Mouse (Mus musculus) G1E (cell line): ENCODE results near the gene Iqcn.

Experiments used
- CTCF ChIP-seq: IDR thresholded peaks from 2 replicates; pipeline ENCODE4 v1.5.1; 2012; ENCODE audit warnings: low read depth, low read length, inconsistent platforms, mixed read lengths
- GATA1 ChIP-seq: IDR thresholded peaks from 2 replicates; pipeline ENCODE4 v1.6.1; 2012; ENCODE audit warnings: borderline replicate concordance, low read length, inconsistent platforms, mixed read lengths
- GATA2 ChIP-seq: IDR thresholded peaks from 2 replicates; pipeline ENCODE4 v1.6.1; 2012; ENCODE audit warnings: low read depth, low read length, inconsistent platforms, borderline replicate concordance
- POLR2AphosphoS5 ChIP-seq: IDR thresholded peaks from 2 replicates; pipeline ENCODE4 v1.6.1; 2012; ENCODE audit warnings: low read depth, low read length, inconsistent platforms; ENCODE audit not compliant: insufficient replicate concordance
- TAL1 ChIP-seq: conservative IDR thresholded peaks from 2 replicates; pipeline ENCODE4 v1.6.1; 2012; ENCODE audit warnings: low read depth, low read length, inconsistent platforms, mixed read lengths

- TF ChIP-seq CTCF (peak; percentile 42), TAL1 (no peak), GATA1 (no peak), POLR2AphosphoS5 (no peak), GATA2 (peak; percentile 98)
These were observed 30.0 kb upstream of the Iqcn start, which contains the start of gene Lsm4 for GRCm38 (mm10) chr8:70673079-70673856.
